Mouse (Mus musculus): ENCODE measurements around the gene Mkrn1. TPM values are rescaled to one million over a fixed set of nuclear protein-coding genes. Genes with fewer than 3 reads are reported as not detected.
"Not testable (repeated sequence)": the region's sequence is repeated elsewhere in the genome, so short reads cannot be mapped to it uniquely, and the experiment has no call there.

Gene Mkrn1
- polyA plus RNA-seq, 1 experiment from 2014 or later, result 35.9 TPM

- H3K4me2 ChIP-seq (ENCODE audit: low read depth, severe bottlenecking), result no peak overlapping the region
- WGBS, result 88% methylated on average over 2 of the region's 2 CpGs
- no peak for ATAC-seq (ENCODE audit: insufficient number of reproducible peaks, low FRiP score, low TSS enrichment, low read depth)
Measured at GRCm38 (mm10) chr6:39425181-39425580, 4.9 kb upstream of the Mkrn1 start.

GRCm38 (mm10) chr6:39423686-39424085, 3.4 kb upstream of the Mkrn1 start:
- WGBS, result 90% methylated on average over 7 of the region's 7 CpGs

More at GRCm38 (mm10) chr6:39425181-39425580, 4.9 kb upstream of the Mkrn1 start:
- Histone ChIP-seq H3K9me3 (ENCODE audit: control insufficient read depth, low read length) (no peaks in the 10 kb centered on the region), H3K36me3 (ENCODE audit: control insufficient read depth, insufficient read depth, low read length) (no peaks in the 10 kb centered on the region), H3K9ac (ENCODE audit: low read length) (no peak overlapping the region), H3K4me3 (ENCODE audit: low read depth, low read length) (no peak overlapping the region), H3K4me1 (ENCODE audit: control insufficient read depth, insufficient read depth, low read length) (no peaks in the 10 kb centered on the region), H3K27ac (replicated peaks; ENCODE audit: low read depth, low read length) (no peak overlapping the region), H3K27me3 (ENCODE audit: control insufficient read depth, insufficient read depth, low read length) (no peaks in the 10 kb centered on the region)
- DNase-seq (ENCODE audit: low spot score), result no peak

GRCm38 (mm10) chr6:39423130-39423551, 2.9 kb upstream of the Mkrn1 start:
- Histone ChIP-seq H3K9ac (ENCODE audit: low read length) (no peak overlapping the region), H3K4me3 (ENCODE audit: low read depth, low read length) (no peak overlapping the region), H3K27ac (replicated peaks; ENCODE audit: low read depth, low read length) (no peak overlapping the region), H3K27me3 (ENCODE audit: control insufficient read depth, insufficient read depth, low read length) (peaks cover 6% of the 10 kb centered on the region; the same call in 1 of the 2 replicates), H3K4me2 (ENCODE audit: low read depth, severe bottlenecking) (no peak overlapping the region), H3K4me1 (ENCODE audit: control insufficient read depth, insufficient read depth, low read length) (peaks cover 3% of the 10 kb centered on the region; the same call in 1 of the 2 replicates), H3K36me3 (ENCODE audit: control insufficient read depth, insufficient read depth, low read length) (no peaks in the 10 kb centered on the region), H3K9me3 (ENCODE audit: control insufficient read depth, low read length) (no peaks in the 10 kb centered on the region)
- ATAC-seq (ENCODE audit: insufficient number of reproducible peaks, low FRiP score, low TSS enrichment, low read depth) (no peak), DNase-seq (ENCODE audit: low spot score) (no peak)
- WGBS, result 66% methylated on average over 6 of the region's 6 CpGs

More at GRCm38 (mm10) chr6:39423686-39424085, 3.4 kb upstream of the Mkrn1 start:
- no peaks in the 10 kb centered on the region for H3K9me3 ChIP-seq (ENCODE audit: control insufficient read depth, low read length)
- no peak overlapping the region for H3K9ac ChIP-seq (ENCODE audit: low read length)
- no peak overlapping the region for H3K4me3 ChIP-seq (ENCODE audit: low read depth, low read length)
- H3K36me3 ChIP-seq (ENCODE audit: control insufficient read depth, insufficient read depth, low read length), result no peaks in the 10 kb centered on the region
- no peak overlapping the region for H3K27ac ChIP-seq (replicated peaks; ENCODE audit: low read depth, low read length)
- H3K27me3 ChIP-seq (ENCODE audit: control insufficient read depth, insufficient read depth, low read length), result peaks cover 3% of the 10 kb centered on the region; the same call in 1 of the 2 replicates
- no peak overlapping the region for H3K4me2 ChIP-seq (ENCODE audit: low read depth, severe bottlenecking)
- H3K4me1 ChIP-seq (ENCODE audit: control insufficient read depth, insufficient read depth, low read length), result peaks cover 3% of the 10 kb centered on the region; the same call in 1 of the 2 replicates
- ATAC-seq (ENCODE audit: insufficient number of reproducible peaks, low FRiP score, low TSS enrichment, low read depth), result no peak
- DNase-seq (ENCODE audit: low spot score), result no peak

GRCm38 (mm10) chr6:39420867-39421266, 605 bp upstream of the Mkrn1 start:
- ATAC-seq (ENCODE audit: insufficient number of reproducible peaks, low FRiP score, low TSS enrichment, low read depth), result no peak

GRCm38 (mm10) chr6:39419386-39419850, 844 bp downstream of the Mkrn1 start:
- ATAC-seq (ENCODE audit: insufficient number of reproducible peaks, low FRiP score, low TSS enrichment, low read depth) (no peak), DNase-seq (ENCODE audit: low spot score) (peak; percentile 67)
- Histone ChIP-seq H3K4me1 (ENCODE audit: control insufficient read depth, insufficient read depth, low read length) (peaks cover 3% of the 10 kb centered on the region; the same call in 1 of the 2 replicates), H3K9ac (ENCODE audit: low read length) (peak overlapping the region; percentile 66), H3K4me3 (ENCODE audit: low read depth, low read length) (peak overlapping the region; percentile 96), H3K27ac (replicated peaks; ENCODE audit: low read depth, low read length) (no peak overlapping the region), H3K27me3 (ENCODE audit: control insufficient read depth, insufficient read depth, low read length) (peaks cover 6% of the 10 kb centered on the region; the same call in 1 of the 2 replicates), H3K4me2 (ENCODE audit: low read depth, severe bottlenecking) (peak overlapping the region; percentile 73), H3K9me3 (ENCODE audit: control insufficient read depth, low read length) (no peaks in the 10 kb centered on the region), H3K36me3 (ENCODE audit: control insufficient read depth, insufficient read depth, low read length) (no peaks in the 10 kb centered on the region)
- WGBS, result under 1% methylated on average over 43 of the region's 43 CpGs

More at GRCm38 (mm10) chr6:39420867-39421266, 605 bp upstream of the Mkrn1 start:
- WGBS, result 44% methylated on average over 4 of the region's 4 CpGs
- Histone ChIP-seq H3K4me1 (ENCODE audit: control insufficient read depth, insufficient read depth, low read length) (peaks cover 3% of the 10 kb centered on the region; the same call in 1 of the 2 replicates), H3K4me2 (ENCODE audit: low read depth, severe bottlenecking) (no peak overlapping the region), H3K27ac (replicated peaks; ENCODE audit: low read depth, low read length) (no peak overlapping the region), H3K4me3 (ENCODE audit: low read depth, low read length) (no peak overlapping the region), H3K9ac (ENCODE audit: low read length) (no peak overlapping the region), H3K36me3 (ENCODE audit: control insufficient read depth, insufficient read depth, low read length) (no peaks in the 10 kb centered on the region), H3K27me3 (ENCODE audit: control insufficient read depth, insufficient read depth, low read length) (peaks cover 6% of the 10 kb centered on the region; the same call in 1 of the 2 replicates), H3K9me3 (ENCODE audit: control insufficient read depth, low read length) (no peaks in the 10 kb centered on the region)
- DNase-seq (ENCODE audit: low spot score), result no peak

- H3K4me1 ChIP-seq (ENCODE audit: control insufficient read depth, insufficient read depth, low read length); H3K27ac ChIP-seq (replicated peaks; ENCODE audit: low read depth, low read length); DNase-seq (ENCODE audit: low spot score); H3K4me2 ChIP-seq (ENCODE audit: low read depth, severe bottlenecking); H3K27me3 ChIP-seq (ENCODE audit: control insufficient read depth, insufficient read depth, low read length); H3K9me3 ChIP-seq (ENCODE audit: control insufficient read depth, low read length); H3K9ac ChIP-seq (ENCODE audit: low read length); ATAC-seq (ENCODE audit: insufficient number of reproducible peaks, low FRiP score, low TSS enrichment, low read depth); H3K36me3 ChIP-seq (ENCODE audit: control insufficient read depth, insufficient read depth, low read length); H3K4me3 ChIP-seq (ENCODE audit: low read depth, low read length): not testable (repeated sequence)
Measured at GRCm38 (mm10) chr6:39416654-39417053, 3.6 kb downstream of the Mkrn1 start.

- H3K9me3 ChIP-seq (ENCODE audit: control insufficient read depth, low read length), result no peaks in the 10 kb centered on the region
- no peak overlapping the region for H3K27ac ChIP-seq (replicated peaks; ENCODE audit: low read depth, low read length)
- peaks cover 6% of the 10 kb centered on the region; the same call in 1 of the 2 replicates for H3K27me3 ChIP-seq (ENCODE audit: control insufficient read depth, insufficient read depth, low read length)
- no peak overlapping the region for H3K9ac ChIP-seq (ENCODE audit: low read length)
- no peak overlapping the region for H3K4me2 ChIP-seq (ENCODE audit: low read depth, severe bottlenecking)
- no peak overlapping the region for H3K4me3 ChIP-seq (ENCODE audit: low read depth, low read length)
- no peaks in the 10 kb centered on the region for H3K36me3 ChIP-seq (ENCODE audit: control insufficient read depth, insufficient read depth, low read length)
- peaks cover 3% of the 10 kb centered on the region; the same call in 1 of the 2 replicates for H3K4me1 ChIP-seq (ENCODE audit: control insufficient read depth, insufficient read depth, low read length)
- DNase-seq (ENCODE audit: low spot score) (peak; percentile 80), ATAC-seq (ENCODE audit: insufficient number of reproducible peaks, low FRiP score, low TSS enrichment, low read depth) (no peak)
- 41% methylated on average over 3 of the region's 5 CpGs for WGBS
Measured at GRCm38 (mm10) chr6:39415762-39416161, 4.5 kb downstream of the Mkrn1 start.

GRCm38 (mm10) chr6:39414106-39414505, 6.2 kb downstream of the Mkrn1 start:
- Histone ChIP-seq H3K4me2 (ENCODE audit: low read depth, severe bottlenecking) (no peak overlapping the region), H3K9ac (ENCODE audit: low read length) (no peak overlapping the region), H3K9me3 (ENCODE audit: control insufficient read depth, low read length) (no peaks in the 10 kb centered on the region), H3K4me1 (ENCODE audit: control insufficient read depth, insufficient read depth, low read length) (peaks cover 2% of the 10 kb centered on the region; the same call in 1 of the 2 replicates), H3K27ac (replicated peaks; ENCODE audit: low read depth, low read length) (no peak overlapping the region), H3K4me3 (ENCODE audit: low read depth, low read length) (no peak overlapping the region), H3K27me3 (ENCODE audit: control insufficient read depth, insufficient read depth, low read length) (peaks cover 6% of the 10 kb centered on the region; the same call in 1 of the 2 replicates), H3K36me3 (ENCODE audit: control insufficient read depth, insufficient read depth, low read length) (no peaks in the 10 kb centered on the region)
- DNase-seq (ENCODE audit: low spot score) (no peak), ATAC-seq (ENCODE audit: insufficient number of reproducible peaks, low FRiP score, low TSS enrichment, low read depth) (no peak)
- 80% methylated on average over 1 of the region's 1 CpGs for WGBS

- DNase-seq (ENCODE audit: low spot score) (no peak), ATAC-seq (ENCODE audit: insufficient number of reproducible peaks, low FRiP score, low TSS enrichment, low read depth) (no peak)
- H3K27ac ChIP-seq (replicated peaks; ENCODE audit: low read depth, low read length), result no peak overlapping the region
- H3K9ac ChIP-seq (ENCODE audit: low read length), result no peak overlapping the region
- no peak overlapping the region for H3K4me2 ChIP-seq (ENCODE audit: low read depth, severe bottlenecking)
- H3K36me3 ChIP-seq (ENCODE audit: control insufficient read depth, insufficient read depth, low read length), result no peaks in the 10 kb centered on the region
- H3K4me3 ChIP-seq (ENCODE audit: low read depth, low read length), result no peak overlapping the region
- H3K9me3 ChIP-seq (ENCODE audit: control insufficient read depth, low read length), result no peaks in the 10 kb centered on the region
- no peaks in the 10 kb centered on the region for H3K4me1 ChIP-seq (ENCODE audit: control insufficient read depth, insufficient read depth, low read length)
- WGBS, result 95% methylated on average over 5 of the region's 5 CpGs
- no peaks in the 10 kb centered on the region for H3K27me3 ChIP-seq (ENCODE audit: control insufficient read depth, insufficient read depth, low read length)
Measured at GRCm38 (mm10) chr6:39406480-39406879, 13.8 kb downstream of the Mkrn1 start.
